Mouse (Mus musculus) adrenal gland, postnatal 36 days (tissue): ENCODE data around the gene Farsb. TPM values are rescaled to one million over a fixed set of nuclear protein-coding genes. Genes with fewer than 3 reads are reported as not detected.

Experiments used
- total RNA-seq, 2 experiments: library from RNA; stranded (reverse); gene quantifications; 2 replicates each; pipeline ENCODE4 v1.2.3; 2021

Farsb gene
- total RNA-seq, 2 experiments from 2014 or later, result 71.0 to 77.3 TPM

Other genes with a start within 250 kb of the Farsb start
- gene Sgpp2, start 178.6 kb downstream of the Farsb start, total RNA-seq, result 1 to 10 TPM in 1 of 2 experiments, under 1 TPM in 1; 0.82 to 1.1 TPM
- 1 to 10 TPM; 2.1 to 3.1 TPM for gene Mogat1, start 22.1 kb upstream of the Farsb start, total RNA-seq
- gene BC035947, start 23.3 kb upstream of the Farsb start, total RNA-seq, result under 1 TPM in 1 of 2 experiments, not detected in 1; 0.17 TPM
- gene Acsl3, start 168.9 kb upstream of the Farsb start, total RNA-seq, result 10 to 100 TPM; 24.6 to 25.0 TPM
- 1 to 10 TPM; 4.1 TPM for gene Utp14b, start 169.1 kb upstream of the Farsb start, total RNA-seq